Mouse (Mus musculus): Measurements from ENCODE around the gene Specc1.

- no peak for TF ChIP-seq BHLHE40 (IDR thresholded peaks at IDR 0.05; ENCODE audit: borderline replicate concordance, low read depth, low read length)
- TF ChIP-seq POLR2A (IDR thresholded peaks at IDR 0.05; ENCODE audit: control insufficient read depth in 1 of 2, insufficient read depth in 1 of 2, low read depth in 1 of 2, low read length in 2 of 2, poor library complexity in 1 of 2), result no peak
- no peak for TF ChIP-seq USF1 (IDR thresholded peaks at IDR 0.05; ENCODE audit: low read depth, low read length)
Observed at GRCm38 (mm10) chr11:62000099-62000498, 43.5 kb downstream of the Specc1 start.
